Mouse (Mus musculus) c-Kit-positive CD71-positive TER-119-positive erythroid progenitor cells, embryonic 14.5 days (primary cell): Measurements from ENCODE around the gene Casp14.

ENCODE experiments used
- DNase-seq: peaks from one replicate; pipeline ENCODE4 v3.0.0-alpha.2; 2013; ENCODE audit warnings: low spot score

Gene Casp14

GRCm38 (mm10) chr10:78718056-78718455, at the start of gene Casp14:
Gene Casp14, minus strand, starts transcription at chr10:78718294.
- DNase-seq: no peak

GRCm38 (mm10) chr10:78765570-78765969, 47.5 kb upstream of the Casp14 start:
- no peak for DNase-seq

- DNase-seq: peak; percentile 10
These were observed 37.9 kb upstream of the Casp14 start for GRCm38 (mm10) chr10:78756021-78756420.

GRCm38 (mm10) chr10:78752452-78753191, 34.5 kb upstream of the Casp14 start, which contains the start of gene Ccdc105:
Gene Ccdc105, minus strand, starts transcription at chr10:78753065.
- DNase-seq: no peak

GRCm38 (mm10) chr10:78748946-78749345, 30.9 kb upstream of the Casp14 start:
- no peak for DNase-seq

- no peak for DNase-seq
These were observed 30.1 kb upstream of the Casp14 start for GRCm38 (mm10) chr10:78748161-78748560.

GRCm38 (mm10) chr10:78747035-78747721, 29.1 kb upstream of the Casp14 start:
- DNase-seq: no peak

GRCm38 (mm10) chr10:78745453-78746232, 27.5 kb upstream of the Casp14 start:
- DNase-seq: no peak

- DNase-seq: no peak
These were observed 25.6 kb upstream of the Casp14 start for GRCm38 (mm10) chr10:78743721-78744120.

- no peak for DNase-seq
These were observed 21.7 kb upstream of the Casp14 start for GRCm38 (mm10) chr10:78739821-78740220.

- no peak for DNase-seq
These were observed 9.8 kb upstream of the Casp14 start for GRCm38 (mm10) chr10:78727876-78728275.

GRCm38 (mm10) chr10:78727035-78727434, 8.9 kb upstream of the Casp14 start:
- DNase-seq: no peak

- no peak for DNase-seq
These were observed 5.3 kb upstream of the Casp14 start for GRCm38 (mm10) chr10:78723416-78723815.

- no peak for DNase-seq
These were observed 4.6 kb upstream of the Casp14 start for GRCm38 (mm10) chr10:78722654-78723053.

GRCm38 (mm10) chr10:78722036-78722435, 3.9 kb upstream of the Casp14 start:
- DNase-seq: no peak

- no peak for DNase-seq
These were observed 1.9 kb downstream of the Casp14 start for GRCm38 (mm10) chr10:78716231-78716630.

- no peak for DNase-seq
These were observed 2.9 kb downstream of the Casp14 start for GRCm38 (mm10) chr10:78715156-78715555.

GRCm38 (mm10) chr10:78714129-78714528, 4.0 kb downstream of the Casp14 start:
- no peak for DNase-seq

GRCm38 (mm10) chr10:78710706-78711105, 7.4 kb downstream of the Casp14 start:
- no peak for DNase-seq

- no peak for DNase-seq
These were observed 17.2 kb downstream of the Casp14 start for GRCm38 (mm10) chr10:78700881-78701280.

GRCm38 (mm10) chr10:78689973-78690372, 28.1 kb downstream of the Casp14 start:
- no peak for DNase-seq

- DNase-seq: no peak
These were observed 31.0 kb downstream of the Casp14 start for GRCm38 (mm10) chr10:78686995-78687577.
